In genomic region chr4:124989787-124990253, GRCm38 (mm10) we compare ENCODE assay signal across 9 mouse cellular contexts. TPM values are rescaled to one million over a fixed set of nuclear protein-coding genes. Genes with fewer than 3 reads are reported as not detected.
DNase-seq lines count a peak whose midpoint lies in the region; ATAC-seq and TF ChIP-seq lines count a peak whose summit lies in the region.
"Had no signal": no experiment of that assay in that cellular context is flagged by ENCODE, and none has a peak within 500 bp of the region (broad histone marks: within the 10 kb centered on the region; RNA-seq: fewer than 3 reads in every experiment).

No protein-coding gene starts in this region.

- no peak for TF ChIP-seq CTCF in lung, embryonic 14.5 days (IDR thresholded peaks at IDR 0.05; ENCODE audit: low read depth)
- no peak for TF ChIP-seq CTCF in lung, adult 2 months (IDR thresholded peaks at IDR 0.05; ENCODE audit: insufficient read depth, low read length)

- peak overlapping the region; percentile 32; the same call in 1 of the 2 replicates for H3K27ac ChIP-seq in lung, embryonic 14.5 days (ENCODE audit: low read depth)
- no peak overlapping the region for H3K27ac ChIP-seq in embryonic facial prominence, embryonic 14.5 days (replicated peaks; ENCODE audit: low read depth, low read length)
- peak overlapping the region; percentile 27; the same call in 1 of the 2 replicates for H3K27ac ChIP-seq in limb, embryonic 10.5 days
- no peak overlapping the region for H3K27ac ChIP-seq in neural tube, embryonic 13.5 days (replicated peaks)
- H3K27ac ChIP-seq: heart, adult 2 months had no signal

- DNase-seq in lung, embryonic 14.5 days: peak; percentile 67
- no peak for DNase-seq in lung, adult 2 months
- DNase-seq in embryonic facial prominence, embryonic 14.5 days (ENCODE audit: low spot score): peak; percentile 41
- DNase-seq in limb, embryonic 10.5 days (ENCODE audit: low spot score): peak; percentile 67
- no peak for DNase-seq in spleen, postnatal 14 days (ENCODE audit: low spot score in 2 of 2)
- DNase-seq in right cerebral cortex, postnatal 36 days (ENCODE audit: low spot score in 2 of 2): no peak
- DNase-seq: cerebellum, postnatal 36 days; heart, adult 2 months had no signal

- H3K36me3 ChIP-seq in lung, embryonic 14.5 days (ENCODE audit: insufficient read depth): no peaks in the 10 kb centered on the region
- no peaks in the 10 kb centered on the region for H3K36me3 ChIP-seq in embryonic facial prominence, embryonic 14.5 days (ENCODE audit: control insufficient read depth, insufficient read depth, low read length)
- no peaks in the 10 kb centered on the region for H3K36me3 ChIP-seq in limb, embryonic 10.5 days
- H3K36me3 ChIP-seq in neural tube, embryonic 13.5 days: no peaks in the 10 kb centered on the region

- no peaks in the 10 kb centered on the region for H3K9me3 ChIP-seq in lung, embryonic 14.5 days (ENCODE audit: low read depth, low read length)
- no peaks in the 10 kb centered on the region for H3K9me3 ChIP-seq in embryonic facial prominence, embryonic 14.5 days (ENCODE audit: control insufficient read depth, low read length)
- no peaks in the 10 kb centered on the region for H3K9me3 ChIP-seq in limb, embryonic 10.5 days (replicated peaks)
- H3K9me3 ChIP-seq in neural tube, embryonic 13.5 days: no peaks in the 10 kb centered on the region

- WGBS in lung, embryonic 14.5 days: 3% methylated on average over 20 of the region's 20 CpGs
- 11% methylated on average over 20 of the region's 20 CpGs for WGBS in lung, adult 2 months
- WGBS in embryonic facial prominence, embryonic 14.5 days: 2% methylated on average over 17 of the region's 20 CpGs
- 1% methylated on average over 20 of the region's 20 CpGs for WGBS in limb, embryonic 10.5 days
- WGBS in neural tube, embryonic 13.5 days: 2% methylated on average over 20 of the region's 20 CpGs

- H3K4me1 ChIP-seq in lung, embryonic 14.5 days (ENCODE audit: insufficient read depth): peaks cover 33% of the 10 kb centered on the region; the same call in 1 of the 2 replicates
- no peaks in the 10 kb centered on the region for H3K4me1 ChIP-seq in lung, adult 2 months (ENCODE audit: control insufficient read depth, insufficient read depth, low read length)
- peaks cover 17% of the 10 kb centered on the region for H3K4me1 ChIP-seq in embryonic facial prominence, embryonic 14.5 days (ENCODE audit: control insufficient read depth, insufficient read depth, low read length)
- H3K4me1 ChIP-seq in limb, embryonic 10.5 days: peaks cover 67% of the 10 kb centered on the region
- H3K4me1 ChIP-seq in neural tube, embryonic 13.5 days (replicated peaks): peaks cover 35% of the 10 kb centered on the region

- H3K4me2 ChIP-seq in lung, embryonic 14.5 days: peak overlapping the region; percentile 49
- peak overlapping the region; percentile 45 for H3K4me2 ChIP-seq in embryonic facial prominence, embryonic 14.5 days (ENCODE audit: low read depth, low read length)
- peak overlapping the region; percentile 9; the same call in 1 of the 2 replicates for H3K4me2 ChIP-seq in neural tube, embryonic 13.5 days

- H3K4me3 ChIP-seq in lung, embryonic 14.5 days (ENCODE audit: low read depth, low read length): no peak overlapping the region
- H3K4me3 ChIP-seq in lung, adult 2 months (replicated peaks; ENCODE audit: extremely low read depth, low read depth, low read length): no peak overlapping the region
- H3K4me3 ChIP-seq in embryonic facial prominence, embryonic 14.5 days (ENCODE audit: low read depth, low read length): peak overlapping the region; percentile 15
- H3K4me3 ChIP-seq in limb, embryonic 10.5 days: peak overlapping the region; percentile 36
- no peak overlapping the region for H3K4me3 ChIP-seq in neural tube, embryonic 13.5 days
- H3K4me3 ChIP-seq: heart, adult 2 months had no signal

- peaks cover 41% of the 10 kb centered on the region for H3K27me3 ChIP-seq in lung, embryonic 14.5 days (ENCODE audit: insufficient read depth, low read length)
- peaks cover 62% of the 10 kb centered on the region for H3K27me3 ChIP-seq in embryonic facial prominence, embryonic 14.5 days (replicated peaks; ENCODE audit: control insufficient read depth, insufficient read depth, low read length)
- peaks cover 97% of the 10 kb centered on the region for H3K27me3 ChIP-seq in limb, embryonic 10.5 days (ENCODE audit: low read depth, poor library complexity, severe bottlenecking)
- H3K27me3 ChIP-seq in neural tube, embryonic 13.5 days: peaks cover 71% of the 10 kb centered on the region

- ATAC-seq in lung, embryonic 14.5 days (ENCODE audit: insufficient read depth): peak; percentile 42; the same call in 1 of the 2 replicates
- ATAC-seq in embryonic facial prominence, embryonic 14.5 days (ENCODE audit: low read depth): 0 out of 2 replicates have a peak, but pooled peaks have one; percentile 9
- no peak; the same call in 1 of the 2 replicates for ATAC-seq in neural tube, embryonic 13.5 days (ENCODE audit: low read depth)

- no peak for TF ChIP-seq POLR2A in lung, adult 2 months (IDR thresholded peaks at IDR 0.05; ENCODE audit: borderline replicate concordance, extremely low read depth, low read depth, low read length)

- no peak overlapping the region for H3K9ac ChIP-seq in lung, embryonic 14.5 days
- peak overlapping the region; percentile 45; the same call in 1 of the 2 replicates for H3K9ac ChIP-seq in embryonic facial prominence, embryonic 14.5 days (ENCODE audit: low read depth, low read length)
- 0 out of 2 replicates have a peak overlapping the region, but pooled peaks have one; percentile 36 for H3K9ac ChIP-seq in neural tube, embryonic 13.5 days

RNA-seq across cellular contexts. Expression of gene Rspo1, which starts 3.6 kb away (rescaled TPM):
- polyA plus RNA-seq in lung, embryonic 14.5 days (2014; fragmentation: Nextera tagmentation; extraction: Ambion mirVana): 12.8 and 16.0 TPM in 2 replicates
- 17.3 and 21.4 TPM in 2 replicates for polyA plus RNA-seq in lung, adult 2 months (2012; rRNA removed)
- polyA plus RNA-seq in embryonic facial prominence, embryonic 14.5 days (2014; fragmentation: Nextera tagmentation; extraction: Ambion mirVana): 10.0 and 10.6 TPM in 2 replicates
- 4.8 and 6.3 TPM in 2 replicates for polyA plus RNA-seq in limb, embryonic 10.5 days (2016; fragmentation: Nextera tagmentation; extraction: Ambion mirVana)
- 1.5 and 1.7 TPM in 2 replicates for polyA plus RNA-seq in neural tube, embryonic 13.5 days (2015; fragmentation: Nextera tagmentation; extraction: Ambion mirVana)

RNA-seq across cellular contexts. Expression of gene Gnl2, which starts 26.6 kb away (rescaled TPM):
- 80.7 and 81.9 TPM in 2 replicates for polyA plus RNA-seq in lung, embryonic 14.5 days (2014; fragmentation: Nextera tagmentation; extraction: Ambion mirVana)
- polyA plus RNA-seq in lung, adult 2 months (2012; rRNA removed): 13.7 and 21.5 TPM in 2 replicates
- polyA plus RNA-seq in embryonic facial prominence, embryonic 14.5 days (2014; fragmentation: Nextera tagmentation; extraction: Ambion mirVana): 72.5 and 81.2 TPM in 2 replicates
- 83.5 and 83.7 TPM in 2 replicates for polyA plus RNA-seq in limb, embryonic 10.5 days (2016; fragmentation: Nextera tagmentation; extraction: Ambion mirVana)
- 91.6 and 94.2 TPM in 2 replicates for polyA plus RNA-seq in neural tube, embryonic 13.5 days (2015; fragmentation: Nextera tagmentation; extraction: Ambion mirVana)

RNA-seq across cellular contexts. Expression of gene Cdca8, which starts 50.7 kb away (rescaled TPM):
- polyA plus RNA-seq in lung, embryonic 14.5 days (2014; fragmentation: Nextera tagmentation; extraction: Ambion mirVana): 157 and 169 TPM in 2 replicates
- polyA plus RNA-seq in lung, adult 2 months (2012; rRNA removed): 2.4 and 3.8 TPM in 2 replicates
- 70.3 and 90.3 TPM in 2 replicates for polyA plus RNA-seq in embryonic facial prominence, embryonic 14.5 days (2014; fragmentation: Nextera tagmentation; extraction: Ambion mirVana)
- polyA plus RNA-seq in limb, embryonic 10.5 days (2016; fragmentation: Nextera tagmentation; extraction: Ambion mirVana): 221 and 226 TPM in 2 replicates
- polyA plus RNA-seq in neural tube, embryonic 13.5 days (2015; fragmentation: Nextera tagmentation; extraction: Ambion mirVana): 30.1 and 38.2 TPM in 2 replicates

RNA-seq across cellular contexts. Expression of gene 9930104L06Rik, which starts 53.0 kb away (rescaled TPM):
- 3.6 and 3.9 TPM in 2 replicates for polyA plus RNA-seq in lung, embryonic 14.5 days (2014; fragmentation: Nextera tagmentation; extraction: Ambion mirVana)
- 12.3 and 13.7 TPM in 2 replicates for polyA plus RNA-seq in lung, adult 2 months (2012; rRNA removed)
- polyA plus RNA-seq in embryonic facial prominence, embryonic 14.5 days (2014; fragmentation: Nextera tagmentation; extraction: Ambion mirVana): 2.8 and 4.2 TPM in 2 replicates
- polyA plus RNA-seq in limb, embryonic 10.5 days (2016; fragmentation: Nextera tagmentation; extraction: Ambion mirVana): 14.6 and 17.0 TPM in 2 replicates
- 13.3 and 17.1 TPM in 2 replicates for polyA plus RNA-seq in neural tube, embryonic 13.5 days (2015; fragmentation: Nextera tagmentation; extraction: Ambion mirVana)

Comparison
In these comparisons a context has a peak if more than half of its experiments do, and no peak if none do; other contexts are left out.
1. DNase-seq: peak in lung, embryonic 14.5 days (single experiment), embryonic facial prominence, embryonic 14.5 days (single experiment) and limb, embryonic 10.5 days (single experiment); none in lung, adult 2 months (single experiment), spleen, postnatal 14 days (0 of 2) and right cerebral cortex, postnatal 36 days (0 of 2).
2. H3K27ac ChIP-seq: peak in lung, embryonic 14.5 days (single experiment) and limb, embryonic 10.5 days (single experiment); none in embryonic facial prominence, embryonic 14.5 days (single experiment) and neural tube, embryonic 13.5 days (single experiment).
3. H3K4me3 ChIP-seq: peak in embryonic facial prominence, embryonic 14.5 days (single experiment) and limb, embryonic 10.5 days (single experiment); none in lung, embryonic 14.5 days (single experiment), lung, adult 2 months (single experiment) and neural tube, embryonic 13.5 days (single experiment).
4. Peak in every context shown above with its lines, with median percentiles within 50 percentile points of each other: H3K4me2 ChIP-seq.